Mouse (Mus musculus): Measurements from ENCODE around the gene Ccl27b.
"Not testable (repeated sequence)": the region's sequence is repeated elsewhere in the genome, so short reads cannot be mapped to it uniquely, and the experiment has no call there.

Gene Ccl27b

DNA sequence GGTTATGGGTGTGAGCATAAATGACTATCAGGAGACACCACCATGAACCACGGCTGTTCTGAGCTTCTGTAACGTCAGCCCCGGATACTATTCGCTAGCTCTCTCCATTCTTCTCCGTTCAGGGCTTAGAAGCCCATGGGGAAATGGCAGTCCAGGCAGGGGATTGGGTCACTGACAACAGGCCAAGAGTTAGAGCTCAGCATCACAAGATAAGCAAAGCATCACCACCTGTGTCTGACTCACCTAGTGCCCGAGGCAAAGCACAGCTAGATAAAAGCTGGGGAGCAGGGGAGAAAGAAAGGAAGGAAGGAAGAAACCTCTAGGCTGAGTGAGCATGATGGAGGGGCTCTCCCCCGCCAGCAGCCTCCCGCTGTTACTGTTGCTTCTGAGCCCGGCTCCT is at the start of gene Ccl27b:
Ccl27b (plus strand) TSS at position 301 of the 400 bp plus-strand sequence.
- in situ Hi-C loops (cut with MboI; ENCODE audit: unreplicated experiment in 2 of 2) = not testable (repeated sequence)

DNA sequence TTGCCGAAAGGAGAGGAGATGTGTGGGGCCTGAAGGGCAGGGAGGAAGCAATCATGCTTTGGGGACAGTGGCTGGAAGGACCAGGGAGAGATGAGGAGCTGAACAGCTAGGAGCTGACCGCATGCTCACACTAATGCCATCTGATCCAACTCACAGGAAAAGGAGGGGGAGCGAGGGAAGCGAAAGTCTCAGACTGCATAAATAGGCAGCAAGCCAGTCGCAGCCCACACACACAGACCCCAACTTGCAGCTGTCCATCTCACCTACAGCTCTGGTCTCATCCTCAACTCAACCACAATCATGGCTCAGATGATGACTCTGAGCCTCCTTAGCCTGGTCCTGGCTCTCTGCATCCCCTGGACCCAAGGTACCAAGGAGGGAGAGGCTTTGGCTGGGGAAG is 43.2 kb upstream of the Ccl27b start, which contains the start of gene Gm10591:
Gm10591 (plus strand) TSS at position 301 of the 400 bp plus-strand sequence.
- in situ Hi-C loops (cut with MboI; ENCODE audit: unreplicated experiment in 2 of 2) = not testable (repeated sequence)

DNA sequence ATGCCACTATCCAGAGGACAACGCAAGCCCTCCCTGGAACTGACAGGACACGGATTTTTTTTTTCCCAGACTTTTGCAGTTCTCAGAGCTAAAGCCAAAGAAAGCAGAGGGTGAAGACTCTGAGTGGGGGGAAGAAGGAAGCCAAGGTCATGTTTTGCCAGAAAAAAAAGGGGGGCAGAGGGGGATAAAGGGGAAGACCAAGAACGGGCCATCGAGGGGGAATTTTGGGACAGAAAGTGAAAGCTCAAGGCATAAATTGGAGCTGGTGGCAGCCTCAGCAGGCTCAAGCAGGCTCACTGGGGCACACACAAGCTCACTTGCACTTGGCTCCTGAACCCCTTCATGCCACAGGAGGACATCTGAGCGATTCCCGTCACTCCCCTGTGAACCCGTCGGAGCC is 25.6 kb upstream of the Ccl27b start, which contains the start of gene Gm2564:
Gm2564 (plus strand) TSS at position 301 of the 400 bp plus-strand sequence.
- in situ Hi-C loops (cut with MboI; ENCODE audit: unreplicated experiment in 2 of 2) = not testable (repeated sequence)

DNA sequence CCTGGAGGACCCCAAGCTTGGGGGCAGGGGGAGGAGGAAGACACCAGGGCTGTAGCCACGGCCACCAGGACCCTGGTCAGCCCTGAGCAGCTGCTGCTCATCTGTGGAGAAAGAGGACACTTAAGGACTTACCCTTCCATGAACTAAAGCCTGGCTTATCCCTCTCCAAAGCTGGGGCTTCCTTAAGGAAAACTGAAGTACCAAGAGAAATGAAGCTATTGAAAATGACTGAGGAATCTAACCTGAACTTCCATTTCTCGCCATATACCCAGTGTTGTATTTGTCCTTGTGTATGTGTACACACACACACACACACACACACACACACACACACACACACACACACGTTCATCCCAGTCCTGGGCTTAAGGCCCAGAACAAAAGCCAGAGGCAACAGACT is 6.7 kb downstream of the Ccl27b start, which contains the start of gene Il11ra2:
Il11ra2 (minus strand) TSS at position 101 of the 400 bp plus-strand sequence.
- in situ Hi-C loops (cut with MboI; ENCODE audit: unreplicated experiment in 2 of 2) = not testable (repeated sequence)

DNA sequence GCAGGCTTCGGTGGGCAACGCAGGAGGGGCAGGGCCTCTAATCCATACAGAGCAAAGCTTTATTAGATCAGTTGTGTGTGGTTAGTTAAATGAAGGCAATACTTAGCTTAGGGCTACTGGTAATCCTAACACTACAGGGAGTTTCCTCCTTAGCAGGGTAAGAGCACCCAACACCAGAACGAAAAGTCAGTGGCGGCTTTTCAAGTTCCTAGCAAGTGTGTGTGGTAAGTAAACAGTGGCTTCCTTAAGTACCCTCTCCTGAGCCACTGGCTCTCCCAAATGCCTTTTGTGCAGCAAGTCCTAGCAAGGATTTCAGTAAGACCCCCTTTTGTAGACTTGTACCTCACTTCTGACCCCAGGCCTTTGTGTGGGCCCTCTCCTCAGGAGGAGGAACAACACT is 20.4 kb downstream of the Ccl27b start:
- in situ Hi-C loops (cut with MboI; ENCODE audit: unreplicated experiment in 2 of 2) = not testable (repeated sequence)

DNA sequence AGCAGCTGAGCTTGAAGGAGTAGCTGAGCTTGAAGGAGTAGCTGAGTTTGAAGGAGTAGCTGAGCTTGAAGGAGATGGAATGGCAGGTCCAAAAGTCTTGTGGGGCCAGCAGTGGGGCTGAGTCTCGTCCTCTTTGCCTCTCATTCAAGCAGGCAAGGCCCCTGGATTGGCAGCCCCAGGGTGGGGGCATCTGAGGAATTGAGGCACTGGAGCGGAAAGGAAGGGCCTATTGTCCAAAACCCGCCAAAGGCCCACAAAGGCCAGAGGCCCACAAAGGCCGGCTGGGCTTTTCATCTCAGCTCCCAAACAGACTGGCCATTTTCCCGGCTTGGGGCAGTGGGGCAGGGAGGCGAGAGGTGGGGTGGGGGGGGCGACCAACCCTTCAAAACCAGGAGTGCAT is 24.3 kb downstream of the Ccl27b start:
- in situ Hi-C loops (cut with MboI; ENCODE audit: unreplicated experiment in 2 of 2) = not testable (repeated sequence)

DNA sequence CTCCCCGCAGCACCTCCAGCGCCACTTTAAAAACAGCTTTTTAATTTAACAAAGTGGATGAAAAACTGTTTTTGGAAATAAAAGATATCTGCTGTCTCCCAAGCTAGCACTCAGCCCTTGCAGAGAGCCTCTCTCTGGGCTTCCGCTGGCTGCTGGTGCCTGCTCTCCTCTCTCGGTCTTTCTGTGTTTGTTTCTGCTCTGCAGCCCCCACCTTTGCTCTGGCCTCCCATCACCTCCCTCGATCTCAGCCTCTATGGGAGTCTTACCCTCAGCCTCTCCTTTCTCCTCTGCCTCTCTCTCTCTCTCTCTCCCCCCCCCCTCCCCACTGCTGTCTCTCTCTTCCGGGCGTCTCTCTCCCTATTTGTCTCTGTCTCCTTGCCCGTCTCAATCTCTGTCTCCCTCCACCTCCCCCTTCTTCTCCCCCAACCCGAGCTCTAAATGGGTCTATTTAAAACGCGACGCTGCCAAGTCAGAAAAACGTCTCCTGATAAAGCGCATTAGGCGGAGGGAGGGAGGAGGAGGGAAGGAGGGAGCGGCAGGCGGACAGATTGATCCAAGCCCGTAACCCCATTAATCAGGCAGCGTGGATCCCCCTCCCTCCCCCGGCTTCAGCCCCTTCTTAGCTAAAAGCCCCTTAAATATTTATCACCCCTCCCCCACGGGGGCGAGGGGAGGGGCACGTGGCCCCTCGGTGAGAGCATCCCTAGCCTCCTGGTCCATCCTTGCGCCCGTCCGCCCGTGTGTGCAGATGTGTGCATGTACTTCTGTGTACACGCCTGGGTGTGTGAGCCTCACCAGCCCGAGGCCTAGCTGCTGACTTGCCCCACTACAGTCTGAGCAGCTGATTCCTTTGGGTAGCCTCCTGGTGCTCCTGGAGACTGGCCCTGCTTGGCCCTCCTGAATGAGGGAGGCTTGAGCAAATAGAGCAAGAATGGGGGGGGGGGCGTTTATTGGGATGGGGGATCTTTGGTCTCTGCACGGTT is 25.6 kb downstream of the Ccl27b start:
- in situ Hi-C loops (cut with MboI; ENCODE audit: unreplicated experiment in 2 of 2) = not testable (repeated sequence)

DNA sequence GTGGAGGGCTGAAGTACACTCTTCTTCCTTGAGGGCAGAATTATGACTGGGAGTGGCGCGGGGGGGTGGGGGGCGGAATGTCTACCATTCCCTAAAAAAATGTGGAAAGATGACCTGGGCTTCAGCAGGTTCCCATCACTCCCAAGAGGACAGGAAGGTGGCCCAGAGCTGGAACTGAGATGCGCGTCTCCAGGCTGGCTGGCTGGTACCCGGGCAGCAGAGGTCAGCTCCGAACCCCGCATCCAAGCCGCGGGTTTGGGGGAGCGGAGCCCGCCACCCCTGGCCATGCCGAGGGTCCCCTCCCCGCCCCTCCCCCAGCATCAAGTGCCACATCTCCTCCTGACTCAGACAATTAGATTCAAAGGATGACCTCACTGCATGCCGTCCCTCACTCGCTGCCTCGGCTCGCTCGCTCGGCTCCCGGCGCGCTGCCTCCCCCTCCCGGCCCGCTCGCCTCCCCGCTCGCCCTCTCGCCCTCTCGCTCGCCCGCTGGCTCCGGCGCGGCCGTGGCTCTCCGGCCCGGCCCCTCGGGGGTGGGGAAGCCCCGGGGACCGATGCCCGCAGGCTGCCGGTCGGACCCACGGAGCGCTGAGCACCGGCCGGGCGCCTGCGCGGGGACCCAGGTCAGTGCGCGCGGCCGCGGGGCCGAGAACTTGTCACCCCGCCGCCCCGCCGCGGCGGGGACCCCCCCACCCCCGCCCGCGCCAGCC is 26.6 kb downstream of the Ccl27b start:
- in situ Hi-C loops (cut with MboI; ENCODE audit: unreplicated experiment in 2 of 2) = not testable (repeated sequence)

DNA sequence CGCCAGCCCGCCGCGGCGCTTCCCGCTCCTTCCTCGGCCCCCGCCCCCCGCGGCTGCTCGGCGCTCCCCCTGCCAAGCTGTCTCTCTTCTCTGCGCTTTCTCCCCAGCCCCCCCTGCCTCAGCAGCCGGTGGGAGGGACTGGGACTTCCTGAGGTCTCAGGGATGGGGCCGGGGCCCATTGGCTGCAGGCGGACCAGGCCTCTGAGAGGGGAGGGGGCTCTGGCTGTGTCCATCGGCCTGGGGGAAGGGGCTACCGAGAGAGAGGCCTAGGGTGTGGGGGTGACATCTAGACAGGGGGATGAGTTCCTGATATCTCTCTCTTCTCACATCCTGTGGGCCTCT is 27.1 kb downstream of the Ccl27b start:
- in situ Hi-C loops (cut with MboI; ENCODE audit: unreplicated experiment in 2 of 2) = not testable (repeated sequence)
